Mouse (Mus musculus): Measurements from ENCODE around the gene Tpr. TPM values are rescaled to one million over a fixed set of nuclear protein-coding genes. Genes with fewer than 3 reads are reported as not detected.

Gene Tpr
- 164 TPM for polyA plus RNA-seq (2017; shearing (Covaris generic))

GRCm38 (mm10) chr1:150392638-150393487 is at the start of gene Tpr, which contains the start of gene Odr4:
TSS of gene Tpr (plus strand) at chr1:150392838.
TSS of gene Odr4 (minus strand) at chr1:150393080.

DNA sequence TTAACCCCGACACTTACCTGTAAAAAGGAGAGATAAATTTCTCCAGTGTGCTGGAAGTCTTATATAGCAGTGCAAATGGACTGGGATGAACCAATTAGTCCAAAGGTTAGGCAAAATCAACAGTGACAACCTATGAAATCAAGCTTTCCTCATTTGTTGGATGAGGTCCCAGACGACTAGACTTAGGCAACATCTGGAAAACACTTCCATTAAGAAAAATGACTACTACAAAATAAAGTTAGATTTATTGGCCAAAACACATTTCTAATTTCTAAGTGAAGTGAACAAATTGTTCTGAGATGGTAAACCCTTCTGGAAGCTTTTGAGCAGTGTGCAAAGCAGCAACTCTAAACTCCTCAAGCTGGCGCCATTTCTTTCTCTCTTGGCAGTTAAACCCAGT is 73.5 kb downstream of the Tpr start, which contains the start of gene Prg4:
TSS of gene Prg4 (minus strand) at position 34 of the 400 bp plus-strand sequence.

Other genes with a start within 250 kb of the Tpr start
- not detected for gene Pdc, start 73.4 kb upstream of the Tpr start, polyA plus RNA-seq (2017; shearing (Covaris generic))
- gene Odr4, start 242 bp downstream of the Tpr start, polyA plus RNA-seq (2017; shearing (Covaris generic)) = 34.0 TPM
- gene Prg4, start 73.3 kb downstream of the Tpr start, polyA plus RNA-seq (2017; shearing (Covaris generic)) = 32.6 TPM

All from CD4-positive, CD25-positive, alpha-beta regulatory T cell, adult 9 weeks (primary cell).